Mouse (Mus musculus): ENCODE measurements at regions not wholly inside any gene's neighbourhood (a gene's known extent, or its start where the extent isn't known, plus 50 kb on each side); places are given as distances from the start of the nearest gene placed in this dataset.
A peak's percentile ranks its signal among the peaks of the same experiment; 100 is the strongest.

DNA sequence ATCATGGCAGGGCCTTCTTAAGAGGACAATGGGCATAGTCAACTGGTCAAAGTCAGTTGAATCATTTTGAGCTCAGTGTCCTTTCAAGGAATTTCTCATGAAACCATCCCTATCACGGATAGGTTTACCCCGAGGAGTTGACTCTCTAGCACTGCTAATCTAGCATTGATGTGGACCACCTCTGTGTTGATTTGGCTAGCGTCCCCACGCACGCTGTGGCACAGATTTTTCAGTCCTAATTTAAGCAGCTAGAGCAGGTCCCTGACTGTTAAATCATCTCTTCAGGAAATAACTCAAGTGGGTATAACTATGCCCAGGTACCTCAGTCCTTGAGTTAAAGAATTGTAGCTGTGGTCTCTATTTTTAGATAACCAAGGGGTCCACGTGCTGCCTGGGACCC, 80.0 kb upstream of the Galnt5 start:
- Histone ChIP-seq H3K4me3 (no peak overlapping the region), H3K4me1 (no peaks in the 10 kb centered on the region), H3K9me3 (no peaks in the 10 kb centered on the region), H3K4me2 (no peak overlapping the region), H3K27me3 (no peaks in the 10 kb centered on the region), H3K27ac (no peak overlapping the region), H3K36me3 (no peaks in the 10 kb centered on the region), H3K9ac (no peak overlapping the region)
- WGBS = 84% methylated on average over 6 of the region's 6 CpGs
- no peak for ATAC-seq (ENCODE audit: borderline replicate concordance, extremely low read depth, low FRiP score, low TSS enrichment)

DNA sequence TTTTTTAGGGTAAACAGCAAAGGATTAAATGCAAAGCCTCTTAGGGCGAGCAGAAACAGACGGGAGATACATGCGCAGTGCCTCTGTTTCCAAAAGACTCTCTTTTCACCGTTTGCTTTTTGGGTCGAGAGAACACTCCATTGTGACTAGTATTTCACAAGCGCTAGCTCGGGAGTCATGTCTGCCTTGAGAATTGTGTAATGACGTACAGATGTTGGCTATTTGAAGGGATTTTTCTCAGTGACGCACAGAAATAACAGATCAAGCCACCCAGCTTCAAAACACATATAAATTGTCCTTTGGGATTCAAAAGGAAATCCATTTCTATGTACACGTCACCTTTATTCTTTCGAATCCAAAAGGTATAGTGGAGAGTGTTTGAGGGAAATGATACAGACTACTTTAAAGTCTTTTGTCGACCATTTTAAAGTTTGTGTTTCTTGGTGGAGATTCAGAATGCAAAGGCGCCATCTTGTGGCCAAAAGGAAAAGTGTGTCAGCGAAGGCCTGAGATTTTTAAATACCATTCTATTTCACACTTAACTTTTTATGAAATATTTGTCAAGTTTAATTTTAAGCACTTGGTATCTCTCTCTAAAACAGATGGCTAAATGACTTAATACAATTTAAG, 78.5 kb upstream of the Galnt5 start:
- peak overlapping the region; percentile 22; the same call in 1 of the 2 replicates for H3K4me2 ChIP-seq
- H3K27ac ChIP-seq = no peak overlapping the region
- no peak overlapping the region for H3K4me3 ChIP-seq
- no peak for ATAC-seq (ENCODE audit: borderline replicate concordance, extremely low read depth, low FRiP score, low TSS enrichment)
- no peaks in the 10 kb centered on the region for H3K36me3 ChIP-seq
- 41% methylated on average over 14 of the region's 14 CpGs for WGBS
- no peaks in the 10 kb centered on the region for H3K9me3 ChIP-seq
- no peak overlapping the region for H3K9ac ChIP-seq
- no peaks in the 10 kb centered on the region for H3K27me3 ChIP-seq
- no peaks in the 10 kb centered on the region for H3K4me1 ChIP-seq

DNA sequence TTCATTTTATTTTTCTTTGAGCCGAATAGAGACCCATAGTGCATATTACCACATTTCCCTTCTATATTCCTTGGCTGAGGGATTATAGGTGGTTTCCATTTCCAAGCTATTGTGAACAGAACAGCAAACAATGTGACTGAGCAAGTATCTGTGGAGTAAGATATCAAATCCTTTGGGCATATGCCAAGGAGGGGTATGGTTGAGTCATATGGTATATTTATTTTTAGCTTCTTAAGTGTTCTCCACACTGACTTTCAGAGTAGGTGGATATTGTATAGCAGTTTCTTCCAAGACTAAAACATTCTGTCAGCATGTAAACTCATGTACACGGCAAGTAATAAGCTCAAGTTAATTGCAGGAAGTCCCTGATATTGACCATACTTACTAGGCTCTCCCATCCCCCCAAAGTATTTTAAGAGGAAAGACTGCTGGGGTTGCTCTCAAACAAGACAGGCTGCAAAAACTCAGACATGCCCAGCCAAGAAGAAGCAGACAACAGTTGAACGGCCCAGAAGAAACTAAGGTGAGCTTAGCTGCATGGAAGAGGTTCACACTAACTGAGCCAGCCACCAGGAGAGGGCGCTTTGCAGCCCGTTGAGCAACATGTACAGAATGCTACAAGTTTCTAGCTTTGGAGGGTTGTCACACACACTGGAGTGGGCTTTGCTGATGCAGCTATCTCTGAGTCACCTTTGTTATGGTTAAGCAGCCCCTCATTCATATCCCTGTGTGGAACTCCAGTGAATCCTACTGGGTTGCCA, 63.4 kb upstream of the Galnt5 start:
- no peak overlapping the region for H3K9ac ChIP-seq
- H3K27ac ChIP-seq = no peak overlapping the region
- H3K27me3 ChIP-seq = no peaks in the 10 kb centered on the region
- H3K4me1 ChIP-seq = no peaks in the 10 kb centered on the region
- ATAC-seq (ENCODE audit: borderline replicate concordance, extremely low read depth, low FRiP score, low TSS enrichment) = no peak
- no peak overlapping the region for H3K4me2 ChIP-seq
- H3K4me3 ChIP-seq = no peak overlapping the region
- H3K9me3 ChIP-seq = no peaks in the 10 kb centered on the region
- no peaks in the 10 kb centered on the region for H3K36me3 ChIP-seq
- WGBS = 49% methylated on average over 5 of the region's 5 CpGs
